Mouse (Mus musculus) cerebellum, postnatal 14 days (tissue): ENCODE measurements around the gene Fggy.
A peak's percentile ranks its signal among the peaks of the same experiment; 100 is the strongest.

Experiments used
- DNase-seq, 2 experiments: peaks; one replicate each; pipeline ENCODE4 v3.0.0; 2021; ENCODE audit warnings: mixed read lengths in 2 of 2

Fggy gene

DNA sequence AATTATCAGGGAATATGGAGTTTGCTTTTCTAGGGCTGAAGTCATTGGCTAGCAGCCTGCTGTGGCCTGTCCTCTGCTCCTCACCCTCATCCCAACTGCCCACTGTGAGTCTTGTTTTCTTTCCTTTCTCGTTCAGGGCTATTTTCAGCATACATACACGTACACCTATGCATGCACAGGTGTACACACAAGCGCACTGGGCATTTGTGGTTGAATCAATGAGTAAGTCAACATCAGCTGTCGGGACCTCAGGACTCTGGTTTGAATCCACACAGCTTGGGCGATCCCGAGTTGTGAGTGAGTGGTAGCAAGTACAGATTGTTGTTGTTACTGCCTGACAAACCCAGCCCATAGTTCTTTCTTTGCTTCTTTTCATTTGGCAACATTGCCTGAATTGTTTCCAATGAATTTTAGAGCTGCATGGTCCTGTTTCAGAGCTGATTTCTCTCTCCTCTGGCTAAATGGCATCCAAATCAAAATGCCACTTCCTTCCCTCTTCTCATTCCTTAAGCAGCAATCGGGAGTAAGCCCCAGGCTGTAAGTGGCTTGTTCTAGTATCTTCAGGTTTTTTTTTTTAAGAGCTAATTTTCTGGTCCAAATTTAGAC lies 109.1 kb downstream of the Fggy start:
- no peak for DNase-seq

DNA sequence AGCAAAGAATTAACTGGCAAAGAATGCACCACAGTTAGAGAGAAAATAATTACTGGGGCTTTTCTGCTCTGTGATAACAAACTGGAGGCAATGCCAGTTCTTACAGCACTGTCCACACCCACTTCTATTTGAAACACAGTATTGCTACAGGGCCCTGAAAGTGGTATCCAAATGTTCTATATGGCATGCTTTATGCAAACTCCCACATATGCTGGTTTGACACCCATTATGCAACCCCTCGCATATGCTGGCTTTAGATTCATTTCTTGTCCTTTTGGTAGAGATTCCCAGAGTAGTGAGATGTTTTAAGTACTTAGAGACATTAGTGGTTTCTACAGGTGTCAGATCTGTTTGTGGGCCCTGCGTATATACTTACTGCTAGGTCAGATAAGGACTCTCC lies 109.6 kb downstream of the Fggy start:
- DNase-seq, result no peak

DNA sequence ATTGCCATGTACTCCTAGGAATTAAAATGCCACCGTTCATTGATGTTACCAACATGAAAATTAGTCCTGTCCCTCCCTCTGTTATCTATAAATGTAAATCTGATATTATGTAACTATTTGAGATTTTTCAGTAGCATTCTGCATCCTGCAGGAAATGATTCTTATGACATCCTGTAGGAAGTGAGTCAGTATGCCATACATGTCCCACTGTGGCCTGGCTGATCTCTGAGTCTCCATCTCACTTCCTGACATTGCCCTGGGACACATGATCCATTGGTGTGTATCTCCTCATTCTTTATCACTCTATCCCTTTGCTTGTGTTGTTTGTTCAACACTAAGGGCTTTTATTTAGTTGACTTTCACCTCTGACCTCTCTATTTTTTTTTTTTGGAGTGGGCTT lies 110.3 kb downstream of the Fggy start:
- DNase-seq, result no peak

DNA sequence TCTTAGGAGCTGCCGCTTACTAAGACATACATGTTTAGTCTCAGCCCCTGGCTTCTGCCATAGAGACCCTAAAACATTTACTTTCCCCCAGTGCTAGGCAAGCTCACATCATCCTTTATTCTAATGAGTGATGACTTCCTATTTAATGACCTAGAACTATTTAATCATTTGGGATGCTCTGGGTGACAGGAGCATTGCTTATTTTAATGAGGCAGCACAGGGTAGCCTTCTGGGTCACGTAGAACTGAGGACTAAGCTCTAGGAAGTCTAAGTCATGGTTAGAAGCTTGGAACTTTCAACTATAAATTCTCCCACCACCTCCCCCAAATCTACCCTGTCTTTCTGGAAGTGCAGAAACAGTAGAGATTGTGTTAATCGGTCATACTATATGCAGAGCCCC lies 111.2 kb downstream of the Fggy start:
- no peak for DNase-seq

DNA sequence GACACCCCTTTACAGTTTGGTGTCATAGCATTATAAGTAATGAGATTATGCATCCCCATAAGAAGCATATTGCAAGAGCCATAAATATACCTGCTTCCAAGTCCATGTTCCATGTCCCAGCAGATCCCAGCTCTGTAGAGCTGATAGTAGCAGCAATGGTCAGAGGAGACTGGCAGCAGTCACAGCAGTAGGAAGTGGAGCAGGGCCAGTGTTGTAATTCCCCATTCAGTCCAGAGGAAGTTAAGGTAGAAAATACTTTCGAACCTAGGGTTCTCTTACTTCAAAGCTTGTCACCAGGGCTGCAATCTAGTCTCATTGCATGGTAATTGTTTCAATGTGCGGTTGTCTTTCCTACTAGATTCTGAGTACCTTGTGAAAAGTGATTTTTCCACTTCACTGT lies 112.0 kb downstream of the Fggy start:
- DNase-seq, result no peak

DNA sequence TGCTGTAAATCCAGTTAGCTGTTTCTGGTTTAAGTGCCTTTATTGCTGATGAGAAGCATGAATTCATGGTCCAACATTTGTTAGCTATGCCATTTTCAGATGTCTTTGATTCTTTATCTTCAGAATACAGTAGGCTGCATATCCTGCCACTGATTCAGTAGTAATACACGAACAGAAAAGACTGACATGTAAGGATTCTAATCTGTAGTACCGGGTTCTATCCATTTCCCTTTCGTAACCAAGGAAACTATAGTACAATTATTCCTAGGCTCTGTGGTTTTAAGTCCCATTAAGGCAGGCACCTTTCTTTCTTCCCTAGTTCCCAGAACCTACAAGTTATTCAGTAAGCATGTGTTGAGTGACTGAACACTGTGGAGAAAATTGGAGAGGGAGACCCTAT lies 113.3 kb downstream of the Fggy start:
- DNase-seq, result no peak

DNA sequence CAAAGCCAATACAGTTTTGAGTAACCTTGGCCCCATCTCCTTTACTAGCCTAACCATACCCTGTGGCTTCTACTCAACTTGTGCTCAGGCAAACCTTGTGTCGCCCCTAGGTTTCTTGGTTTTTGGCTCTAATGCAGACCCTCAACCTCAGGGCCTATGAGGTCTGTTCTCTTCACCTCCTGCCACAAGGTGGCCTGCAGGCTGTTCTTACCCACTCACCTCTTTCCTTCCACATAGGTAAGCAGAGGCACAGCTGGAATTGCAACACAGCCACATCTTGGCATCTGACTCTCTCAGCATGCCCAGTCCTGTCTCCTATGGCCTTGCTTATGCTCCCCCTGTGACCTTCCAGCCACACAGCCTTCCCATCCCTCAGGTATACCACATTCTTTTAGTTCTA lies 114.7 kb downstream of the Fggy start:
- DNase-seq, result no peak

DNA sequence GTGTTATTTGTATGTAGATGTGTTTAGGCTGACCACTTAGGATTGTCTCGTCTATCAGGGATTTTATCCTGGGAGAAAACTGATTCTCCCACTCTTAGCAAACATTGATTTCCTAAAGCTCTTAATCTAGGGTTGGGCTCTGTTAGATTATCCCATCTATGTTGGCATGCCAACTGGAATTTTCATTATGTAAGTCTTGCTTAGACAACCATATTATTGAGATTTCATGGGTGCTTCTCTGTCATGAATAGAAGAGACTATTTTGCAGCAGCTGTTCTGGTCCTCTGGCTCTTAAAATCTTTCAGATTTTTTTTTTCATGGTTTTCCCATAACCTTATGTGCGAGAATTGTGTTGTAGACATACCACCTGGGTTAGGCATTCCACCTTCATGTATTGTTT lies 119.1 kb downstream of the Fggy start:
- DNase-seq, result no peak

DNA sequence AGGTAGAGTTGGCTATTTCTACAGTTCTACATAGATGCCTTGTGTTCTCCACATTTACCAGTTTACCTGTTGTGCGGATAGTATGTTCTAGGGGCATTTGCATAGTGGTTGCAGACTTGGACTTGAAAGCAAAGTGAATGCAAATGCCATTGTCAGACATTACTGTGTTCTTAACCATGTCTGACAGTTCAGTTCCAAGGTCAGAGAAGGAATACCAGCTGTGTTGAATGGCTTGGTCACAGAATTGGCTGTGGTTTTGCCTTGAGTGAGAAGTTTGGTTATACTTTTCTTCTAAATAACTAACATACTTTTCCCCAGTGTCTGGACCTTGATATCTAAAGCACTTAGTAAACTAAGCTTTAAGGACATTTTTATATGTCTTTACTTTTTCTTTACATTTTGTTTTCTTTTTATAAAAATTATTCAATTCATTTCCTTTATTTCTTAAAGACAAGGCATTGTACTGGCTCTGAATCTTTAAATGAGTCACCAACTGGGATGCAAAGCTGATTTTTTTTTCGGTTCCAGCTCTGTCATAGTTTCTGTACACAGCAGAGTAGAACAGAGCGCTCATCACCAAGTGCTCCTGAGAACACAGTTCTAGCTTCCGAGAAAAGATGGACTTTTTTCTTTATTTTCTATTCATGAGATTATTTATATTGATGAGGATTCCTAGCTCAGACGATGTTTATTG lies 123.6 kb downstream of the Fggy start:
- DNase-seq, result no peak

DNA sequence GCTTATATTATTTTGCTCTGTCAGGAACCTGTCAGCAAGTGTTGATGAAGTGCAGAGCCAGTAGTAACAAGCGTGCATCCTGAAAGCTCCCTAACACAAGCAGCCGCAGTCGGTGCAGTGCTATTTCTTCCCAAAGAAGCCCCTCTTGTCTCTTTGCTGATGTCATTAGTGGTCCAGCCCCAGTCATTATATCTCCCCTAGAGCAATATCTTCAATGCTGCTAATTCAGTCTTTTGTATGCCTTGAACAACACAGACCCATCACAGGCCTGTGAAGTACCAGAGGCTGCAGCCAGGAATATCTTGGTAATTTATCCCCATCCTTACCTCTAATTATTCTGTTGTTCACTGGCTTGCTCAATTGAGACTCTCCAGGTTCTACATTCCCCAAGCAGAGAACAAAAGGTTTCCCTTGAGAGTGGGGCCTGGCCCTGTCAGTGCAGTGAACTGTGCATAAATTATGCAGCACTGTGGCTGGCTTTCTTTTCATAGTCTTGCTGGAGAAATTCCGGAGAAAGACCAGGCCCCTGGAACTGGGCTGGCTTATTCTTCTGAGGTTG lies 127.3 kb downstream of the Fggy start:
- no peak for DNase-seq

DNA sequence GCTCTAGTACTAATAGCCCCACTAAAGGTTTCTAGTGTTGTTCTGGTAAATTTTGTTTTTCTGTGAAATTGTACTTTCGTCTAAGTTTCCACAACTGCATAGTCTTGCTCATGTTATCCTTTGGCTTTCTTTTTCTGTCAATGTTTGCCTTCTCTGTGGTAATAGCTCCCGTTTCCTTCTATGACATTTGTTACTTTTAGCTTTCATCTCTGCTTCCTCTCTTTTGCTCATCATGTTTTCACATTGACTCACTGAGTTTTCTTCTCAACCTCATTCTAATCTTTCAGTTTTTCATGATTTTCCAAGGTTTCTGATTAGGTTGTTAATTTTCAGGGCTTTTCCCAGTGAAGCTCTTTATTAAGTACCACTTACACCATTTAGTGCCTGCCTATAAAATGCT lies 129.5 kb downstream of the Fggy start:
- no peak for DNase-seq

DNA sequence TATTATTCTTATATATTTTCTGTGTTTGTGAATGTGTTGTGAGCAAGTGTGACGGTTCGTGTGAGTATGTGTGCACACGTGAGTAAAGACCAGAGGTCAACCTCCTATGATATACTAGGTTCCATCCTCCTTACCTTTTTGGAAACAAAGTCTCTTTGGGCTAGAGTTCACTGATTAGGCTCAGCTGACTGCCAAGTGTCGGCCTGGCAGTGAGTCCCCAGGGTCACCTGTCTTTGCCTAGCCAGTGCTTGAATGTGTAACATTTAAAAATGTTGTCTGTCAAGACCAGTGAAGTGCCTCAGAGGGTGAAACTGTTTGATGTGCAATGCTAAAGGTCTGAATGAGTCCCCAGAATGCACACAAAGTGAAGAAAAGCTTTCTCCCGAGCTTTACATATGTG lies 130.0 kb downstream of the Fggy start:
- DNase-seq, result no peak

DNA sequence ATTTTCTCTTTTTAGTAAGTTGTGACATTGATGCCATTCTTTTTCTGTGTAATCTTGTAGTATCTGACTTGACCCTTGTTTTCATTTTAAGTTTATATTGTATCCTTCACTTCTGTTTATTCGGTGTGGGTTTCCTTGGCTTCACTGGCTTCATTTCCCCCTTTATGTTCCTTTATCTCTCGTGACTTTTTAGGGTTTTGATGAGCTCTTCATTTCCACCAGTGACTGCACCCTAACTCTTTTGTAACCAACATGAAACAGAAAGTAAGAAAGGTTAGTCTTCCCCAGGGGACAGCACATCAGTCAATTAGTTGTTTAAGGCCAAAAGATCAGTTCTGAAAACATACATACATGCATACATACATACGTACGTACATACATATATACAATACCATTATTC lies 130.9 kb downstream of the Fggy start:
- no peak for DNase-seq

DNA sequence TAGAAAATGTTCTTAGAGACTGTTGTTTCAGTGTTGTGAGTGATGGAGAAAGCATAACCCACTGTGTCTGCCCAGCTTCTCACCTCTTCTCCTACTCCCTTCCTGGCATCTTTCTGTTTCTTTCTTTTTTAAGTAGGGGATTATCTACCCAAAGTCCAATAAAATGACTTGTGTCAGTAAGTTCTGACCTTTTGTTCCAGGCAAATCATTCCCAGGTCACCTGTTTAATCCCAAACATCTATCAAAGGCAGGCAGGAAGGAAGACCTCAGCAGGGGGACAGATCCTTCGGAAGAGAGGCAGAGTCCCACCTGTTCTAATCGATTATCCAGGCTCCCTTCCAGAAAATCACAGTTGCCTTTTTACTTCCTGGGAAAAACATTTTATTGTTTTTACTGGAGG lies 143.1 kb downstream of the Fggy start:
- no peak for DNase-seq

DNA sequence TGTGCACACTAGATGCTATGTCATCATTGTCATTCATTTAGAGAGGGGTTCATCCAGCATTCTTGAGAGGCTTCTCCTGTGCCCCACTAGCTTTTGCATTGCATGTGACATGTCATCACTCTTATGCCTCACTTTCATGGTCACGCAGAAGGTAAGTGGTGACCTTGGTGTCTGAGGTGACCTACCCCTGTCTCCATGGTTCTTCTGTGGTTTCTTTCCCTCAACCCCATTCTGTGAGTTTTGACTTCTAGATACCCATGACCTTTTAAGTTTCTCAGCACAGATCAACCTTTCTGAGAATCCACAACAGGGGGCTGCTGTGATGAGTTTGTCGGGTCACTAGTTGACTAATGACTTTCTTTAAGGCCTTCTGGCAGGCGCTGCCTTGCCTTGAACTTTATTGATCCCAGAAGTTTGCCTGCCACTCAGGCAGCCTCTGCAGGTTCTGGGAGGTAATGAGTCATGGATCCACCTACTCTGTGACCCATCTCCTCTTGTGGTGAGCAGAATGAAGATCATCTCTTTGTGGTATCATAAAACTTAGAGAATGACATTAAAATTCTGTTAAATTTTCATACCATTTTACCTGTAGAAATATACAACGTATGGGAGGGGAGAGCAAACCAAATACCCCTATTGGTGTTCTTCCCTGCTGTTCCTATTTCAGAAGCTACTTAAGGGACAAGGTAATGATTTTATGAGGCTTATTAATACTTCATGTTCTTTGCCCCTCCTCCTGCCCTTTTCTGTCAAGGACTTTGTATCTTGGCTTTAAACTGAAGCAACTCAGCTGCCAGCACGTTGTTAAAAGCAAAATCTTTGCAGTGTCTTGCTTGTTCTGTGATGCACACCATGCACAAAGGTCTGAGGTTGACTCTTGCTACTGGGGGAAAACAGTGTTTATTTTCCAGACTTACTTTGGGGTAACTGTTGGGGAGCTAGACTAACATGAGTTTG lies 150.9 kb downstream of the Fggy start:
- no peak for DNase-seq

DNA sequence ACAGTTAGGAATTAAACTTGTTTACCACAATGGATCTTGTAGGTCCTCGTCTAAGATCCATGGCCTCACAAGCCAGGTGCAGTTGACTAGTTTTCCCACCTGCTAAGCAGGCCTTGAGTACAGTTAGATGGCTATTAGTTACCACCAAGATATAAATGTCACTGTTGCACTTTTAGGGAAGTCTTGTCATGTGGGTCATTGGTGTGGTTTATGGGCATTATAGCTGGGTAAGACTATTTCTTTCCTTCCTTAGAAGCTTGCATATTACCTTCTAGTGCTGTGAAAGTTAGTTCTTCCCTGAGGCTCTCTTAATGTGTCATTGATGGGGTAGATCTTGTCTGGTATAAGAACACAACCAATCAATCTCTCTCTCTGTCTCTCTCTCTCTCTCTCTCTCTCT lies 152.4 kb downstream of the Fggy start:
- no peak for DNase-seq

DNA sequence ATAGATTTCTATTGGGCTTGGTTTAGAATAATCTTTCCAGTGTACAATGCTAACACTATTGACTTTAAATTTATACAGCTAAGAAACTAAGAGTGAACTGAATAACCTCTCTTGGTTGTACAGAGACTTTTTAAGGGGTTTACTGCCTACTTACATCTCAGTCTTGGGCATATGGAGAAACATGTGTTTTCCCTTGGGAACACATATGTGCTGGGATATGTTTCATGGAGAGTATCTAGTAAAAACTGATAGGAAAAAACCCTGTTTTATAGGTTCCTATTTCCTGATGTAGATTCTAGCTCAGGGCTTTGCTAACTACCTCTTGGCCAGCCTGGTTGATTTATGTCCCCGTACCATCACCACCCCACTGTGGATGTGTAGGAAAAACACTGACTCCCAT lies 155.5 kb downstream of the Fggy start:
- DNase-seq, result no peak

DNA sequence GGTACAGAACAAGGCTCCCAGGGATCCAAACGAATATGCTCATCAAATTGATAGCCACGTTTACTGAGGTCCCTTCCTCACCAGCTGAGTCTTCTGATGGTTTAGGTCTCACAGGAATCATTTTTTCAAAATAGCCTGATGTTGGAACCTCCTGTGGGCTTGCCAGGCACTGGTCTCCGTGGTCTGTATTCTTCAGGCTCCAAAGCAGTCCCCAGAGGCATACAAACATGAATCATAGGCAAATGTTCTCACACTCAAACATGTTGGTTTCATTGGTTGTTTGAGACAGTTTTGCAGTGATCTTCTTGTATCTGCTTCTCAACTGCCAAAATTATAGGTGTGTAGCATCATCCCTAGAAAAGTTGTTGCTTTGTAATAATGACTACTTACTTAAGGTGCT lies 156.0 kb downstream of the Fggy start:
- DNase-seq, result no peak

DNA sequence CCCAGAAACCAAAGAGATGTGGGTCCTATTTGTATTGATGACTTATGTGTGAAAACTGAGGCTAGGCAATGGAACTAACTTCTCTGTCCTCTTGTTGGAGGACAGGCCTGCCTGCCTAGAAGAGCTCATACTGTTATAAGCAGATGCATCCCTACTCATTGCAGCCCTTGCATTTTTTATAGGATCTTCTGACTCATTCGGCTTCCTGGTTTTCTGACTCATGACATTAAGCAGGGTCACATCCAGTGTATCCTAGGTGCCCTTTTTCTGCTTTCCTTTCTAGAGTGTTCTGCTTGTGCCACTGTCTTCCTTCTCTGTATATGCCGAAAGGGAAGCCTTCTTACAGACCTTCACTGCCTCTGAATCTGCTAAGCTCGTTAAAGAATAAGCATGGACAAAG lies 158.8 kb downstream of the Fggy start:
- DNase-seq, result no peak

DNA sequence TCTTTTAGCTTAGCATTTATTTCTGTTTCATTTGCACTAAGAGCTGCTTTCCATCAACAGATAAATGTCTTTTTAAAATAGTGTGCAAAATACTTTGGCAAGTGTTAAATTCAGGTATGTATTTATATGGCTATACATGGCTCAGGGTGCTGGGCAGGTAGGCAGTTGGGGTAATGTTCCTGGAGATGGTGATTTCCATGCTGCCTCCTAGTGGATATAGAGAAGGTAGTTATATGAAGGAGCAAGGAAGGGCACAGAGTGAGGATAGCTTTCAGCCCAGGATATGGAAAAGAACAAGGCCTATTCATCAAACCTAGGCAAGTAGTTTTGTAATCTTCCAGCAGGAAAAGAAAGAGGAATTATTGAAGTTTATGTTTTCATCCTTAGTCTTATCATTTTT lies 166.3 kb downstream of the Fggy start:
- peak in 1 of 2 experiments; percentile 5 for DNase-seq

DNA sequence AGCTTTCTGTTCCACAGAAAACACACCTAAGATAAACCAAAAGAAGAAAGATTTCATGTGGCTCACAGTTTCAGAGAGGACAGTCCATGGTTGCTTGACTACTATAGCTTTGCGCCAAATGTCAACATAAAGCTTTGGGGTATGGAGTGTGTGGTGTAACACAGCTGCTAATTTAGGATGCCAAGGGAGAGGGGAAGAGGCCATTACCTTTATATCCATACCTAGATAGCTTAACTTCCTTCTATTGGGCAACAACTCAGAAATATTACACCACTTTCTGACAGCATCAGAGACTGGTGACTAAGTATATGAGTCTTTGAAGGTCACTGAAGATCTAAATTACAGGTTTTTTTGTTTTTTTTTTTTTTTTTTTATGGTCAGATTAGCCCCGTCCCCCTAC lies 169.1 kb downstream of the Fggy start:
- no peak for DNase-seq

DNA sequence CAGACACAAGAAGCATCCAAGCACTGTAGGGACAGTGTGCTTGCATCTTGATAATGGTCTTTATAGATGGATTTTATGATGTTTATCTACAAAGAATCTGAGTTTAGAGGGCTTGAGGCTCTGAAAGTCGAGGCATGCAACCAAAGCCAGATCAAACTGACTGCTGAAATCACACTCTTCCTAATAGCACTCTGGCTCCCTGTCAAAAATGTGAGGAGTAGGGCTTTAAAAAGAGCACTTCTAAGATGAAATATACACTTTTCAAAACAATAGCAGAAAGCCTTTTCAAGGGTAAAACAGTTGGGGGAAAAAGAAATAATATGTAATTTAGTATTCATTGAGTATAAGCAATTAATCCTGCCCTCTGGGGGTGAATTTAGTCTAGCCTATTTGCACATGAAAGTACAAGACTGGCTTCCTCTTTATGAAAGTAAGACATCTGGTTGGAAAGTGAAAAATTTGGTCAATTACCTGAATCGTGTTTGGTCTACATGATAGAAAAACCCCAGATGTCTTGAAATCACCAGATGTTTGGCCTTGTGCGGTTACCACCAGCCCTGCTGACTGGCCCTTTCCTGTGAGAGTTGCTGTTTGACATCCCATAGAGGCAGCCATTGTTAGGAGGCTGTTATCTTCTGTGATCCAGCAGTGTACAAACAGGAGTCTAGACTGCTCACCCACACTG lies 172.0 kb downstream of the Fggy start:
- no peak for DNase-seq

DNA sequence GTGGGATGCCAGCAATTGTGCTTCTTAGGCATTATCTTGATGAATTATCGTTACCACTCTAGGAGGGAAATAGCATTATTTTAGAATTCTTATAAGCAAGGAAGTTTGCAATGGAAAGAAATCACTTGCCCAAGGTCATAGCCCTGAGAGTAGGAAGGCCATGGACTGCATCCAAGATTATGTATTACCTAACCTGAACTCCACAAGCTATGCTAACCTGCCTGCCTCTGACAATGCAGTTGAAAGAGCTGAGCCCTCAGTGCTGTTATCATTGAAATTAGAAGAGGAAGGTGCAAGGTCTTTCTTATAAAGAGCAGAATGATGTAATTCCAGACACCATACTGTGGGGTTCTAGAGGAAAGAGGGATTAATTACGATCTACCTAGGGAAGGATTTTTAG lies 173.8 kb downstream of the Fggy start:
- DNase-seq, result no peak
